13 mouse cellular contexts compared by ENCODE assay signal in genomic region chr3:154177665-154178305, GRCm38 (mm10).
DNase-seq lines count a peak whose midpoint lies in the region; ATAC-seq and TF ChIP-seq lines count a peak whose summit lies in the region.
"Had no signal": no experiment of that assay in that cellular context is flagged by ENCODE, and none has a peak within 500 bp of the region (broad histone marks: within the 10 kb centered on the region; RNA-seq: fewer than 3 reads in every experiment).

No protein-coding gene starts in this region.

- H3K27me3 ChIP-seq in liver, adult 2 months (ENCODE audit: control insufficient read depth, insufficient read depth, low read length): no peaks in the 10 kb centered on the region
- no peaks in the 10 kb centered on the region for H3K27me3 ChIP-seq in liver, postnatal 0 days (ENCODE audit: insufficient read depth, low read length)
- no peaks in the 10 kb centered on the region for H3K27me3 ChIP-seq in cerebellum, adult 2 months (ENCODE audit: control insufficient read depth, insufficient read depth, low read length)
- H3K27me3 ChIP-seq: heart, embryonic 15.5 days had no signal

- no peak for TF ChIP-seq POLR2A in liver, adult 2 months (IDR thresholded peaks at IDR 0.05; ENCODE audit: extremely low read depth, insufficient read depth, low read length)
- TF ChIP-seq POLR2A in cerebellum, adult 2 months (IDR thresholded peaks at IDR 0.05; ENCODE audit: borderline replicate concordance, insufficient read depth, low read length): no peak

- H3K4me1 ChIP-seq in liver, adult 2 months (ENCODE audit: control insufficient read depth, insufficient read depth, low read length): no peaks in the 10 kb centered on the region
- H3K4me1 ChIP-seq in liver, postnatal 0 days (ENCODE audit: insufficient read depth): 0 out of 2 replicates have a peak, but pooled peaks cover 3% of the 10 kb centered on the region
- no peaks in the 10 kb centered on the region for H3K4me1 ChIP-seq in cerebellum, adult 2 months (ENCODE audit: control insufficient read depth, insufficient read depth, low read length)
- H3K4me1 ChIP-seq: heart, embryonic 15.5 days had no signal

- H3K36me3 ChIP-seq in liver, adult 2 months (ENCODE audit: control insufficient read depth, insufficient read depth, low read length): no peaks in the 10 kb centered on the region
- no peaks in the 10 kb centered on the region for H3K36me3 ChIP-seq in liver, postnatal 0 days (replicated peaks; ENCODE audit: insufficient read depth, low read length)
- H3K36me3 ChIP-seq: heart, embryonic 15.5 days had no signal

- H3K4me3 ChIP-seq in liver, adult 2 months (ENCODE audit: insufficient read depth, low read depth, low read length): no peak overlapping the region
- H3K4me3 ChIP-seq in liver, postnatal 0 days (ENCODE audit: low read depth, low read length): no peak overlapping the region
- no peak overlapping the region for H3K4me3 ChIP-seq in cerebellum, adult 2 months (replicated peaks; ENCODE audit: insufficient read depth, low read depth, low read length)
- H3K4me3 ChIP-seq: gastrocnemius, adult 2 months; heart, embryonic 15.5 days had no signal

- no peak overlapping the region for H3K27ac ChIP-seq in liver, adult 2 months (replicated peaks; ENCODE audit: insufficient read depth, low read depth, low read length)
- H3K27ac ChIP-seq in liver, postnatal 0 days (ENCODE audit: low read depth): no peak overlapping the region
- H3K27ac ChIP-seq in cerebellum, adult 2 months (ENCODE audit: insufficient read depth, low read length): no peak overlapping the region
- H3K27ac ChIP-seq: gastrocnemius, adult 2 months; heart, embryonic 15.5 days had no signal

- no peaks in the 10 kb centered on the region for H3K79me2 ChIP-seq in liver, adult 2 months (ENCODE audit: control insufficient read depth, insufficient read depth, low read length)

- no peak overlapping the region for H3K9ac ChIP-seq in liver, adult 2 months (ENCODE audit: low read depth, low read length)
- no peak overlapping the region for H3K9ac ChIP-seq in liver, postnatal 0 days (replicated peaks)
- H3K9ac ChIP-seq: heart, embryonic 15.5 days had no signal

- ATAC-seq in liver, postnatal 0 days: peak; percentile 70
- ATAC-seq: midbrain, embryonic 16.5 days had no signal

- WGBS in liver, adult 2 months: 62% methylated on average over 8 of the region's 8 CpGs
- 24% methylated on average over 8 of the region's 8 CpGs for WGBS in liver, postnatal 0 days (ENCODE audit: insufficient replicate concordance)
- 70% methylated on average over 8 of the region's 8 CpGs for WGBS in cerebellum, adult 2 months

- no peaks in the 10 kb centered on the region for H3K9me3 ChIP-seq in liver, postnatal 0 days (ENCODE audit: low read length)

- no peak for TF ChIP-seq EP300 in liver, postnatal 0 days (IDR thresholded peaks at IDR 0.05; ENCODE audit: low read depth)

- DNase-seq in liver, adult 2 months (ENCODE audit: extremely low read depth, low read depth, low spot score): peak; percentile 12
- DNase-seq in liver (no peak), MN1 (ENCODE audit: low spot score) (no peak)
- peak; percentile 60 for DNase-seq in CD4-positive helper T cell, adult 2 months (ENCODE audit: low read depth, low spot score)
- peak; percentile 12 for DNase-seq in Muller cell, postnatal 12 days (ENCODE audit: inconsistent ontology term)
- DNase-seq in liver, postnatal 0 days: peak; percentile 40
- DNase-seq in cerebellum, adult 2 months: no peak
- DNase-seq: adrenal gland, postnatal 10 days; cerebellum, adult 11 months; gastrocnemius, adult 2 months; kidney, adult 11 months had no signal

- TF ChIP-seq CTCF in liver, adult 2 months (IDR thresholded peaks at IDR 0.05; ENCODE audit: low read depth, low read length): no peak
- no peak for TF ChIP-seq CTCF in liver, postnatal 0 days (IDR thresholded peaks at IDR 0.05; ENCODE audit: low read depth)
- TF ChIP-seq CTCF in cerebellum, adult 2 months (IDR thresholded peaks at IDR 0.05; ENCODE audit: borderline replicate concordance, insufficient read depth, low read depth, low read length): no peak

- no peak overlapping the region for H3K4me2 ChIP-seq in liver, postnatal 0 days (ENCODE audit: low read depth, low read length)
- H3K4me2 ChIP-seq: heart, embryonic 15.5 days had no signal

Comparison
In these comparisons a context has a peak if more than half of its experiments do, and no peak if none do; other contexts are left out.
1. DNase-seq: peak in liver, adult 2 months (single experiment), CD4-positive helper T cell, adult 2 months (single experiment), Muller cell, postnatal 12 days (single experiment) and liver, postnatal 0 days (single experiment); none in liver (single experiment), cerebellum, adult 2 months (0 of 2) and MN1 (single experiment).